ENCODE assay signal across 19 mouse cellular contexts in genomic region chr1:180884484-180884883, GRCm38 (mm10). TPM values are rescaled to one million over a fixed set of nuclear protein-coding genes. Genes with fewer than 3 reads are reported as not detected.
DNase-seq lines count a peak whose midpoint lies in the region; ATAC-seq lines count a peak whose summit lies in the region.
"Had no signal": no experiment of that assay in that cellular context is flagged by ENCODE, and none has a peak within 500 bp of the region (broad histone marks: within the 10 kb centered on the region; RNA-seq: fewer than 3 reads in every experiment).

No protein-coding gene starts in this region.

- H3K27ac ChIP-seq in liver, embryonic 15.5 days (replicated peaks), result 0 out of 2 replicates have a peak overlapping the region, but pooled peaks have one; percentile 41
- no peak overlapping the region for H3K27ac ChIP-seq in liver, embryonic 11.5 days (ENCODE audit: low read depth, low read length)
- no peak overlapping the region for H3K27ac ChIP-seq in embryonic facial prominence, embryonic 10.5 days (replicated peaks)
- H3K27ac ChIP-seq in forebrain, embryonic 16.5 days (ENCODE audit: low read length), result no peak overlapping the region
- H3K27ac ChIP-seq: kidney, postnatal 0 days; left cerebral cortex, adult 2 months; limb, embryonic 13.5 days had no signal

- no peak overlapping the region for H3K9ac ChIP-seq in liver, embryonic 15.5 days
- no peak overlapping the region for H3K9ac ChIP-seq in liver, embryonic 11.5 days (ENCODE audit: low read depth, low read length)
- no peak overlapping the region for H3K9ac ChIP-seq in forebrain, embryonic 16.5 days (replicated peaks; ENCODE audit: low read depth, low read length)
- H3K9ac ChIP-seq: forebrain, postnatal 0 days; limb, embryonic 13.5 days had no signal

- no peaks in the 10 kb centered on the region for H3K36me3 ChIP-seq in liver, embryonic 15.5 days (replicated peaks)
- no peaks in the 10 kb centered on the region for H3K36me3 ChIP-seq in liver, embryonic 11.5 days (ENCODE audit: control insufficient read depth, insufficient read depth, low read length)
- no peaks in the 10 kb centered on the region for H3K36me3 ChIP-seq in embryonic facial prominence, embryonic 10.5 days (replicated peaks)
- no peaks in the 10 kb centered on the region for H3K36me3 ChIP-seq in forebrain, embryonic 16.5 days (ENCODE audit: control insufficient read depth, insufficient read depth)
- H3K36me3 ChIP-seq: limb, embryonic 13.5 days had no signal

- ATAC-seq in liver, embryonic 15.5 days (ENCODE audit: insufficient read depth), result 0 out of 2 replicates have a peak, but pooled peaks have one; percentile 30
- no peak for ATAC-seq in liver, embryonic 11.5 days (replicated peaks; ENCODE audit: low FRiP score)
- ATAC-seq in forebrain, embryonic 16.5 days, result no peak
- ATAC-seq: forebrain, postnatal 0 days; inflammation-experienced regulatory T-cells, adult 6 months had no signal

- H3K4me2 ChIP-seq in liver, embryonic 15.5 days, result peak overlapping the region; percentile 18; the same call in 1 of the 2 replicates
- H3K4me2 ChIP-seq in liver, embryonic 11.5 days, result no peak overlapping the region
- no peak overlapping the region for H3K4me2 ChIP-seq in forebrain, embryonic 16.5 days (ENCODE audit: low read length)
- H3K4me2 ChIP-seq: limb, embryonic 13.5 days had no signal

- H3K27me3 ChIP-seq in liver, embryonic 15.5 days, result peaks cover 28% of the 10 kb centered on the region
- H3K27me3 ChIP-seq in liver, embryonic 11.5 days (replicated peaks; ENCODE audit: control insufficient read depth, insufficient read depth, low read length), result 0 out of 2 replicates have a peak, but pooled peaks cover 7% of the 10 kb centered on the region
- peaks cover 28% of the 10 kb centered on the region for H3K27me3 ChIP-seq in embryonic facial prominence, embryonic 10.5 days (replicated peaks; ENCODE audit: low read depth, poor library complexity, severe bottlenecking)
- H3K27me3 ChIP-seq in forebrain, embryonic 16.5 days (replicated peaks; ENCODE audit: control insufficient read depth, insufficient read depth, low read length), result no peaks in the 10 kb centered on the region
- H3K27me3 ChIP-seq: limb, embryonic 13.5 days had no signal

- no peak overlapping the region for H3K4me3 ChIP-seq in liver, embryonic 15.5 days (replicated peaks)
- no peak overlapping the region for H3K4me3 ChIP-seq in liver, embryonic 11.5 days (ENCODE audit: low read depth, low read length)
- H3K4me3 ChIP-seq in embryonic facial prominence, embryonic 10.5 days, result no peak overlapping the region
- no peak overlapping the region for H3K4me3 ChIP-seq in forebrain, embryonic 16.5 days (replicated peaks; ENCODE audit: low read length)
- H3K4me3 ChIP-seq: left cerebral cortex, adult 2 months; limb, embryonic 13.5 days had no signal

- peaks cover 27% of the 10 kb centered on the region for H3K4me1 ChIP-seq in liver, embryonic 15.5 days (replicated peaks)
- H3K4me1 ChIP-seq in liver, embryonic 11.5 days (replicated peaks; ENCODE audit: control insufficient read depth, insufficient read depth, low read length), result peaks cover 13% of the 10 kb centered on the region
- H3K4me1 ChIP-seq in embryonic facial prominence, embryonic 10.5 days, result peaks cover 16% of the 10 kb centered on the region
- H3K4me1 ChIP-seq in forebrain, embryonic 16.5 days (replicated peaks; ENCODE audit: control insufficient read depth, insufficient read depth, low read length), result peaks cover 6% of the 10 kb centered on the region

- 26% methylated on average over 9 of the region's 9 CpGs for WGBS in liver, embryonic 15.5 days (ENCODE audit: insufficient replicate concordance)
- 41% methylated on average over 9 of the region's 9 CpGs for WGBS in liver, embryonic 11.5 days
- WGBS in embryonic facial prominence, embryonic 10.5 days, result 81% methylated on average over 9 of the region's 9 CpGs
- WGBS in forebrain, embryonic 16.5 days, result 90% methylated on average over 9 of the region's 9 CpGs

- no peak for DNase-seq in liver, embryonic 11.5 days (ENCODE audit: low spot score)
- DNase-seq in T-cell, adult 2 months (ENCODE audit: low spot score), result peak; percentile 62
- peak; percentile 48 for DNase-seq in naive thymus-derived CD4-positive, alpha-beta T cell, adult 2 months (ENCODE audit: low read depth)
- peak; percentile 52 to 60 for DNase-seq in thymus, postnatal 36 days
- no peak for DNase-seq in embryonic facial prominence, embryonic 10.5 days (ENCODE audit: low spot score)
- no peak for DNase-seq in adrenal gland, postnatal 25 days
- DNase-seq: adrenal gland, postnatal 36 days; cerebellum, postnatal 14 days; forebrain, postnatal 0 days had no signal

- H3K9me3 ChIP-seq in liver, embryonic 15.5 days (replicated peaks), result no peaks in the 10 kb centered on the region
- no peaks in the 10 kb centered on the region for H3K9me3 ChIP-seq in liver, embryonic 11.5 days (ENCODE audit: control insufficient read depth, low read length)
- no peaks in the 10 kb centered on the region for H3K9me3 ChIP-seq in embryonic facial prominence, embryonic 10.5 days
- H3K9me3 ChIP-seq in forebrain, embryonic 16.5 days (ENCODE audit: control insufficient read depth, low read length), result no peaks in the 10 kb centered on the region
- H3K9me3 ChIP-seq: limb, embryonic 13.5 days had no signal

RNA-seq across cellular contexts. Expression of gene Lefty2, which starts 8.4 kb away (rescaled TPM):
- polyA plus RNA-seq in liver, embryonic 15.5 days (2015; fragmentation: Nextera tagmentation; extraction: Ambion mirVana), result not detected in 2 replicates
- not detected in 2 replicates for polyA plus RNA-seq in liver, embryonic 11.5 days (2014; fragmentation: Nextera tagmentation; extraction: Ambion mirVana)
- polyA plus RNA-seq in embryonic facial prominence, embryonic 10.5 days (2016; fragmentation: Nextera tagmentation; extraction: Ambion mirVana), result not detected in 2 replicates
- 0.38 and 0.73 TPM in 2 replicates for total RNA-seq in adrenal gland, postnatal 25 days (2021)
- 4.1 and 6.6 TPM in 2 replicates for polyA plus RNA-seq in forebrain, embryonic 16.5 days (2015; fragmentation: Nextera tagmentation; extraction: Ambion mirVana)
- total RNA-seq: gastrocnemius, adult 8-10 months; heart, postnatal 25 days had no signal
- polyA plus RNA-seq: C2C12; embryonic facial prominence, embryonic 11.5 days; inflammation-experienced regulatory T-cells, adult 6 months had no signal

RNA-seq across cellular contexts. Expression of gene Pycr2, which starts 19.6 kb away (rescaled TPM):
- 93.6 and 108 TPM in 2 replicates for polyA plus RNA-seq in liver, embryonic 15.5 days (2015; fragmentation: Nextera tagmentation; extraction: Ambion mirVana)
- polyA plus RNA-seq in liver, embryonic 11.5 days (2014; fragmentation: Nextera tagmentation; extraction: Ambion mirVana), result 162 and 171 TPM in 2 replicates
- 141 and 149 TPM in 2 replicates for polyA plus RNA-seq in embryonic facial prominence, embryonic 10.5 days (2016; fragmentation: Nextera tagmentation; extraction: Ambion mirVana)
- 35.0 and 46.2 TPM in 2 replicates for total RNA-seq in adrenal gland, postnatal 25 days (2021)
- 78.8 and 84.8 TPM in 2 replicates for polyA plus RNA-seq in forebrain, embryonic 16.5 days (2015; fragmentation: Nextera tagmentation; extraction: Ambion mirVana)

RNA-seq across cellular contexts. Expression of gene Sde2, which starts 33.6 kb away (rescaled TPM):
- polyA plus RNA-seq in liver, embryonic 15.5 days (2015; fragmentation: Nextera tagmentation; extraction: Ambion mirVana), result 21.8 and 22.4 TPM in 2 replicates
- polyA plus RNA-seq in liver, embryonic 11.5 days (2014; fragmentation: Nextera tagmentation; extraction: Ambion mirVana), result 49.0 and 49.2 TPM in 2 replicates
- 45.4 and 46.8 TPM in 2 replicates for polyA plus RNA-seq in embryonic facial prominence, embryonic 10.5 days (2016; fragmentation: Nextera tagmentation; extraction: Ambion mirVana)
- 21.7 and 26.0 TPM in 2 replicates for total RNA-seq in adrenal gland, postnatal 25 days (2021)
- 36.6 and 41.9 TPM in 2 replicates for polyA plus RNA-seq in forebrain, embryonic 16.5 days (2015; fragmentation: Nextera tagmentation; extraction: Ambion mirVana)

RNA-seq across cellular contexts. Expression of gene Lefty1, which starts 50.3 kb away (rescaled TPM):
- polyA plus RNA-seq in liver, embryonic 15.5 days (2015; fragmentation: Nextera tagmentation; extraction: Ambion mirVana), result 4.8 and 5.2 TPM in 2 replicates
- 7.3 and 9.5 TPM in 2 replicates for polyA plus RNA-seq in liver, embryonic 11.5 days (2014; fragmentation: Nextera tagmentation; extraction: Ambion mirVana)
- 0.11 and 0.39 TPM in 2 replicates for polyA plus RNA-seq in embryonic facial prominence, embryonic 10.5 days (2016; fragmentation: Nextera tagmentation; extraction: Ambion mirVana)
- total RNA-seq in adrenal gland, postnatal 25 days (2021), result 6.1 and 9.5 TPM in 2 replicates
- 0.30 and 0.39 TPM in 2 replicates for polyA plus RNA-seq in forebrain, embryonic 16.5 days (2015; fragmentation: Nextera tagmentation; extraction: Ambion mirVana)
- total RNA-seq: forebrain, postnatal 0 days had no signal
- polyA plus RNA-seq: inflammation-experienced regulatory T-cells, adult 6 months had no signal

RNA-seq across cellular contexts. Expression of gene Tmem63a, which starts 57.7 kb away (rescaled TPM):
- polyA plus RNA-seq in liver, embryonic 15.5 days (2015; fragmentation: Nextera tagmentation; extraction: Ambion mirVana), result 8.0 and 9.3 TPM in 2 replicates
- 7.8 and 8.3 TPM in 2 replicates for polyA plus RNA-seq in liver, embryonic 11.5 days (2014; fragmentation: Nextera tagmentation; extraction: Ambion mirVana)
- 2.4 and 4.3 TPM in 2 replicates for polyA plus RNA-seq in embryonic facial prominence, embryonic 10.5 days (2016; fragmentation: Nextera tagmentation; extraction: Ambion mirVana)
- 77.2 and 92.4 TPM in 2 replicates for total RNA-seq in adrenal gland, postnatal 25 days (2021)
- polyA plus RNA-seq in forebrain, embryonic 16.5 days (2015; fragmentation: Nextera tagmentation; extraction: Ambion mirVana), result 1.3 and 2.0 TPM in 2 replicates

Comparison
In these comparisons a context has a peak if more than half of its experiments do, and no peak if none do; other contexts are left out.
1. DNase-seq: peak in T-cell, adult 2 months (single experiment), naive thymus-derived CD4-positive, alpha-beta T cell, adult 2 months (single experiment) and thymus, postnatal 36 days (2 of 2); none in liver, embryonic 11.5 days (single experiment), embryonic facial prominence, embryonic 10.5 days (single experiment) and adrenal gland, postnatal 25 days (single experiment).